Mouse (Mus musculus): ENCODE data around the gene Ints3. TPM values are rescaled to one million over a fixed set of nuclear protein-coding genes. Genes with fewer than 3 reads are reported as not detected.

Gene Ints3
- polyA plus RNA-seq, 1 experiment: 39.3 TPM

DNA sequence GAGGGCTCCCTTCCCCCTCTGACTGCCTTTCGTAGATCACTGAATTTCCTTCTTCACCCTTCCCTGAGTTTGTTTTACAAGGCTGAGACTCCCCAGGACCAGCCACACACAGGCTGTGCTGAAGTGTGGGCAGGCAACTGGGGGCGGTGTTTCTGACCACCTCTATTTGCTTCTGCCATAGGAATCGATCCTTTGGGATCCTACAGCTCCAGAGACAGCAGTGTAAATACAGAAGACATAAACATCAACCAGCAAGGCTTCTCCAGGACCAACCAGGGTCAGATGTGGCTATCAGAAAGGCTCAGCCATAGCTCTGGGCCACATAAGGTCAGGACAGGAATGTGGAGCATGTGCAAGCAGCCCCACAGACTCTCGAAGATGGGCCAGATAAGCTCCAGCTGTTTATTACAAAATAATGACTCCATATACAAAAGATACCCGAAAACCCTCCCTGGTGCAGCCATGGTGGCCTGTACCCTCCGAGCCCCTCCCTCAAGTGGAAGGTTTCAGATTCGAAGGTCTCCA is 48.5 kb downstream of the Ints3 start:
- H3K36me3 ChIP-seq (ENCODE audit: control insufficient read depth, insufficient read depth): no peaks in the 10 kb centered on the region
- H3ac ChIP-seq (ENCODE audit: control insufficient read depth, insufficient read length, low read depth): no peak overlapping the region
- no peaks in the 10 kb centered on the region for H3K79me3 ChIP-seq (ENCODE audit: low read depth)
- no peaks in the 10 kb centered on the region for H3K27me3 ChIP-seq (ENCODE audit: control insufficient read depth, insufficient read depth, insufficient read length)
- no peaks in the 10 kb centered on the region for H3K79me2 ChIP-seq (ENCODE audit: control insufficient read depth, insufficient read depth)
- no peak for TF ChIP-seq FOSL1 (IDR thresholded peaks at IDR 0.05; ENCODE audit: insufficient read depth, low read length, poor library complexity, severe bottlenecking)
- TF ChIP-seq MYOG (IDR thresholded peaks at IDR 0.05; ENCODE audit: control insufficient read depth, extremely low read depth, insufficient read length): no peak
- H3K4me3 ChIP-seq (ENCODE audit: insufficient read depth, poor library complexity, severe bottlenecking): no peak overlapping the region

DNA sequence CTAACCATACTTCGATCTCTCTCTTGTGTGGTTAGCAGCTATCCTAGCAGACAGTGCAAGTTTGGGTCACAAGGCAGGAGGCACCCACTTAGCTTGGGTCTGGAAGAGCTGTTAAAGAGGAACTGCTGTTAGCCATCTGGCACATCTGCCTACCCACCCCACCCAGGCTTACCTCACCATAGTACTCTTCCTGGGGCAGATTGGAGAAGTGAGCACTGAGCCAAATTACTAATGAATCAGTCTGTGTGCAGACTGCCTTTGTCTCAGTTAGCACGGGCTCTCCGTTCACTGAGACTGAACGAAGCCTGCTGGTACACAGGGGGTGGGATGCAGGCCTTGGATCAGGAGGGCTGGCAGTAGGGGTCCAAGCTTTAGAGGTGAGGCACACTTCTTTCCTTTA is 49.7 kb downstream of the Ints3 start:
- no peaks in the 10 kb centered on the region for H3K79me2 ChIP-seq (ENCODE audit: control insufficient read depth, insufficient read depth)
- no peak overlapping the region for H3K4me3 ChIP-seq (ENCODE audit: insufficient read depth, poor library complexity, severe bottlenecking)
- H3K27me3 ChIP-seq (ENCODE audit: control insufficient read depth, insufficient read depth, insufficient read length): no peaks in the 10 kb centered on the region
- H3ac ChIP-seq (ENCODE audit: control insufficient read depth, insufficient read length, low read depth): no peak overlapping the region
- no peaks in the 10 kb centered on the region for H3K79me3 ChIP-seq (ENCODE audit: low read depth)
- no peaks in the 10 kb centered on the region for H3K36me3 ChIP-seq (ENCODE audit: control insufficient read depth, insufficient read depth)
- TF ChIP-seq CTCF (IDR thresholded peaks at IDR 0.05; ENCODE audit: control insufficient read depth, insufficient read depth, insufficient read length) (no peak), MYOD1 (IDR thresholded peaks at IDR 0.05; ENCODE audit: control insufficient read depth, insufficient read length, low read depth) (no peak), USF1 (IDR thresholded peaks at IDR 0.05; ENCODE audit: low read depth) (no peak), FOSL1 (IDR thresholded peaks at IDR 0.05; ENCODE audit: insufficient read depth, low read length, poor library complexity, severe bottlenecking) (no peak), MYOG (IDR thresholded peaks at IDR 0.05; ENCODE audit: control insufficient read depth, extremely low read depth, insufficient read length) (no peak), CEBPB (IDR thresholded peaks at IDR 0.05; ENCODE audit: low read depth) (no peak), MAX (IDR thresholded peaks at IDR 0.05) (no peak)

DNA sequence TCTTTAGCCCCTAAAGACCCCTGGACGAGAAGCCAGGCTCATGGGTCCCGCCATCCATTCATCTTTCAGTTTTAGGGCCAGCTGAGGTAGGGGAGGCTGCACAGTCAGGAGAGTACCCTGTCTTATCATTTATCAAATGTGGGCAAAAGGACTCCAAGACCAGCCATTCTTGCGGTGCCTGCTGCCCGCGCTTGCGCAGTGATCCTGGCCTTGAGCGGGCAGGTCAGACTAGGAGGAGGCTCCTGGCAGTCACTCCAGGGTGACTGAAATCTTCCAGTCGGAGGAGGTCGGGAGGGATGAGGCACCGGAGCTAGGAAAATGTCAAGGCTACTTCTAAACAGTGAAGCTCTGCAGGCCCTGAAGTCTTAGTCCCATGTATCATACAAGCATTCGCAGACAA is 51.7 kb downstream of the Ints3 start:
- Histone ChIP-seq H3K4me3 (ENCODE audit: insufficient read depth, poor library complexity, severe bottlenecking) (no peak overlapping the region), H3K36me3 (ENCODE audit: control insufficient read depth, insufficient read depth) (no peaks in the 10 kb centered on the region), H3K79me3 (ENCODE audit: low read depth) (no peaks in the 10 kb centered on the region), H3K27me3 (ENCODE audit: control insufficient read depth, insufficient read depth, insufficient read length) (no peaks in the 10 kb centered on the region), H3K79me2 (ENCODE audit: control insufficient read depth, insufficient read depth) (no peaks in the 10 kb centered on the region), H3ac (ENCODE audit: control insufficient read depth, insufficient read length, low read depth) (no peak overlapping the region)
- no peak for TF ChIP-seq MYOD1 (IDR thresholded peaks at IDR 0.05; ENCODE audit: control insufficient read depth, insufficient read length, low read depth)
- TF ChIP-seq USF1 (IDR thresholded peaks at IDR 0.05; ENCODE audit: low read depth): no peak
- TF ChIP-seq CEBPB (IDR thresholded peaks at IDR 0.05; ENCODE audit: low read depth): no peak
- no peak for TF ChIP-seq CTCF (IDR thresholded peaks at IDR 0.05; ENCODE audit: control insufficient read depth, insufficient read depth, insufficient read length)
- TF ChIP-seq MYOG (IDR thresholded peaks at IDR 0.05; ENCODE audit: control insufficient read depth, extremely low read depth, insufficient read length): no peak
- no peak for TF ChIP-seq MAX (IDR thresholded peaks at IDR 0.05)
- no peak for TF ChIP-seq FOSL1 (IDR thresholded peaks at IDR 0.05; ENCODE audit: insufficient read depth, low read length, poor library complexity, severe bottlenecking)

DNA sequence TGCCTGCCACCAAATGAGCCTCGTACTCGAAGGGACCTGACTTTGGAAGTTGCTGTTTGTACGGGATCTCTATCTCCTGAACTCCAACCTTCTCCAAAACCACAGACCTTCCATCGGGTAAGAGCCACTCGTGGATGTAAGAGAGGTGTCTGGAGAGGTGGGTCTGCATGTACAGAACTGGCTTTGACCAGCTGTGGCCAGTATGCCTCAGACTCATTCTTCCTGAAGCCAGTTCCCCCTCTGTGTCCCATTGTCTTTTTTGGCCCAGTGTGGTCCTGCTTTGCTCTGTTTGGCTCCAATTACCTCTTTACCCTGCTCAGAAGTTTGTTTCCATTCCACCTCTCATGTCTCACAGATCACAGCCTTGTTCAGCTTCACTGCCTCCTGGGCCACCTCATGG is 54.9 kb downstream of the Ints3 start:
- H3K27me3 ChIP-seq (ENCODE audit: control insufficient read depth, insufficient read depth, insufficient read length): no peaks in the 10 kb centered on the region
- H3ac ChIP-seq (ENCODE audit: control insufficient read depth, insufficient read length, low read depth): no peak overlapping the region
- H3K79me2 ChIP-seq (ENCODE audit: control insufficient read depth, insufficient read depth): no peaks in the 10 kb centered on the region
- H3K36me3 ChIP-seq (ENCODE audit: control insufficient read depth, insufficient read depth): no peaks in the 10 kb centered on the region
- no peaks in the 10 kb centered on the region for H3K79me3 ChIP-seq (ENCODE audit: low read depth)
- no peak overlapping the region for H3K4me3 ChIP-seq (ENCODE audit: insufficient read depth, poor library complexity, severe bottlenecking)
- TF ChIP-seq MAX (IDR thresholded peaks at IDR 0.05): no peak
- TF ChIP-seq USF1 (IDR thresholded peaks at IDR 0.05; ENCODE audit: low read depth): no peak
- no peak for TF ChIP-seq MYOG (IDR thresholded peaks at IDR 0.05; ENCODE audit: control insufficient read depth, extremely low read depth, insufficient read length)
- TF ChIP-seq CEBPB (IDR thresholded peaks at IDR 0.05; ENCODE audit: low read depth): no peak
- no peak for TF ChIP-seq MYOD1 (IDR thresholded peaks at IDR 0.05; ENCODE audit: control insufficient read depth, insufficient read length, low read depth)
- TF ChIP-seq FOSL1 (IDR thresholded peaks at IDR 0.05; ENCODE audit: insufficient read depth, low read length, poor library complexity, severe bottlenecking): no peak
- TF ChIP-seq CTCF (IDR thresholded peaks at IDR 0.05; ENCODE audit: control insufficient read depth, insufficient read depth, insufficient read length): no peak

DNA sequence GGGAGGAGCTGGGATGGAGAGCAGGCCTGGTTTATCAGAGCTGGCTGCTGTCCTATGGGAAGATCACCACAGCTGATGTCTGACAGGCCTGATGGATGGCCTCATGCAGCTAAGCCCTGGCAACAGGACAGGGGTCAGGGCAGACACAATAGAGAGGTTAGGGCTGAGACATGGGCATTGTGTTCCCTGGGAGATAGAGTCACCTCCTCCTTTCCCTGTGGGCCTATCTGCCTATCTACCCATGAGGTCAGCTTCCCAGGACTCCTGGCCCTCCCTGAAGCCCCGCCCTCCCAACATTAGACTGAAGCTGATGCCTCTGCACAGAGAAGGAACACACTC is 57.2 kb downstream of the Ints3 start:
- Histone ChIP-seq H3K27me3 (ENCODE audit: control insufficient read depth, insufficient read depth, insufficient read length) (no peaks in the 10 kb centered on the region), H3K36me3 (ENCODE audit: control insufficient read depth, insufficient read depth) (no peaks in the 10 kb centered on the region)

More for the DNA sequence above, 57.2 kb downstream of the Ints3 start:
- TF ChIP-seq MYOG (IDR thresholded peaks at IDR 0.05; ENCODE audit: control insufficient read depth, extremely low read depth, insufficient read length) (no peak), USF1 (IDR thresholded peaks at IDR 0.05; ENCODE audit: low read depth) (no peak), MYOD1 (IDR thresholded peaks at IDR 0.05; ENCODE audit: control insufficient read depth, insufficient read length, low read depth) (no peak), FOSL1 (IDR thresholded peaks at IDR 0.05; ENCODE audit: insufficient read depth, low read length, poor library complexity, severe bottlenecking) (no peak), MAX (IDR thresholded peaks at IDR 0.05) (no peak), CTCF (IDR thresholded peaks at IDR 0.05; ENCODE audit: control insufficient read depth, insufficient read depth, insufficient read length) (no peak), CEBPB (IDR thresholded peaks at IDR 0.05; ENCODE audit: low read depth) (no peak)
- Histone ChIP-seq H3K79me2 (ENCODE audit: control insufficient read depth, insufficient read depth) (no peaks in the 10 kb centered on the region), H3K4me3 (ENCODE audit: insufficient read depth, poor library complexity, severe bottlenecking) (no peak overlapping the region), H3ac (ENCODE audit: control insufficient read depth, insufficient read length, low read depth) (no peak overlapping the region), H3K79me3 (ENCODE audit: low read depth) (no peaks in the 10 kb centered on the region)

All from C2C12 (cell line).